Mouse (Mus musculus) heart, postnatal 10 days (tissue): ENCODE results near the gene Sec61a2. TPM values are rescaled to one million over a fixed set of nuclear protein-coding genes. Genes with fewer than 3 reads are reported as not detected.

Experiments
- DNase-seq, 2 experiments: peaks; one replicate each; pipeline ENCODE4 v3.0.0; 2021
- intact Hi-C: fragments of 180-260 bp; cut with DNase I; formaldehyde crosslinking; loops from one replicate; pipeline ENCODE4 v1.15.1; 2025
- total RNA-seq, 2 experiments: library from RNA; stranded (reverse); gene quantifications; 2 replicates each; pipeline ENCODE4 v1.2.3; 2021

Sec61a2 gene
- total RNA-seq, 2 experiments from 2014 or later = 20.3 to 23.6 TPM

DNA sequence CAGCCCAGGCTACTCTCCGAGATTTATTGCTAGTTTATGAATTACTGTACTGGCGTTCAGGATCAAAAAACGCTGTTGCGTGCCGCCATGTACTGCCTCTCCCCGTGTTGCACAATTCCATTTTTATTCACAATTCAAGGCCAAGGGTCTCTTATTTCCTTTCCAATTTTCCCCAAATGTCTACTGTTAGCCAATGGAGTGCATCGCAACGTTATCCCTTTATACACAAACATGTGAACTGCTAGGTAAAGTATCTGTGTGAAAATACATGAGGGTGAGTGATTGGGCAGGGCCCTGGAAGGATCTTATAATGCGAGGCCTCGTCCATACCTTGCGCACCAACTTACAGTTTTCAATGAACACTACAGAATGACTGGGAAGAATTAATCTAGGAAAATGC is 936 bp downstream of the Sec61a2 start:
- DNase-seq = peak; percentile 3 to 6
- intact Hi-C loops = no loop called here

DNA sequence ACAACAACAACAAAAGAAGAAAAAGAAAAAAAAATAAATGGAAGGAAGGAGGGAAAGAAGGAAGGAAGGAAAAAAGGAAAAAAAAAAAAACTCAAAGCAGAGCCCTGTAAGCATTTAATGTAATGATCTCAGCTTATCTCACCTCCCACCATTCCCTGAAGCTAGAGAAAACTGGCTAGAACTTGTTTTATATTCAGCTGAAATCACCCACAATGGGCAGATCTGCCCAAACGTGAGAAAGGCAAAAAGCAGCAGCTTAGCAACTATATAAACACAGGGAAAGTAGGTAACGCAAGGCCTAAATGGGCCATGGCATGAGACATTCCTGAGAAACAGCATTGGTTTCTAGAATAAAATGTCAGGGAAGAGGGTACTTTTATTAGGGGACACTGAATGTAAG is 5.8 kb downstream of the Sec61a2 start:
- no peak for DNase-seq
- intact Hi-C loops = no loop called here

DNA sequence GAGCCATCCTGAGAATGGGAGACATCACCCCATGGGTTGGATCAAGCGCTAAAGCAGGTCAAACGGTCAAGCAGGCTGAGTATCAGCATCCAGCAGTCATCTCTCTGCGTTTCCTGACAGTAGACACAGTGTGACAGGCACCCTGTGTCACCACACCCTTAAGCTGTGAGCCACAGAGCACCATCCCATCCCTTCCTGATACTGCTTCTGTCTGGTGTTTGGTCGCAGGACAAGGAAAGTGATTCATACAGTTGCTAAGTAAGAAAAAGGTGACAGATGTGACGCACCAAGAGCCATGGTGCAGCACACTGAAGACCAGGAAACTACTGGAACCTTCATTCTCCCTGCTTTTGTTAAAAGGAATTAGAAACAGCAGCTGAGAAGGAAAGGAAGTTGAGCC is 6.4 kb downstream of the Sec61a2 start:
- no peak for DNase-seq
- intact Hi-C loops = no loop called here

DNA sequence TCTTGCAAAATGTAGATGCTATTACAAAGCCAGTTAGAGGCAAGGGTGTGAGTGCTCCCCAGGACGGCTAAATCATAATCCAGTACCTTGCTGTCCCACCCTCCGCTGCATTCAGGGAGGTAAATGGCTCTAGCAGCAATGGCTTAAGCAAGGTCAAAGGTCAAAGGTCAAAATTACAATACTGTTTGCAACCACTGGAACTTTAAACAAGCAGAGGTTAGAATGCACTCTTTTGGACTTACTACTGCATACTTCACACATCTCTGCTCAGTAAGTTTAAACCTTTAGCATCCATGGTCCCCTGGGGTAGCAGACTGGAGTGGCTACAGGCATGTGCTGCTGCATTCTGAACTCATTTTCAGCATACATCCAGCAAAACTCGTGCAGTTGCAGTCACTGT is 17.8 kb downstream of the Sec61a2 start:
- intact Hi-C loops = no loop called here

DNA sequence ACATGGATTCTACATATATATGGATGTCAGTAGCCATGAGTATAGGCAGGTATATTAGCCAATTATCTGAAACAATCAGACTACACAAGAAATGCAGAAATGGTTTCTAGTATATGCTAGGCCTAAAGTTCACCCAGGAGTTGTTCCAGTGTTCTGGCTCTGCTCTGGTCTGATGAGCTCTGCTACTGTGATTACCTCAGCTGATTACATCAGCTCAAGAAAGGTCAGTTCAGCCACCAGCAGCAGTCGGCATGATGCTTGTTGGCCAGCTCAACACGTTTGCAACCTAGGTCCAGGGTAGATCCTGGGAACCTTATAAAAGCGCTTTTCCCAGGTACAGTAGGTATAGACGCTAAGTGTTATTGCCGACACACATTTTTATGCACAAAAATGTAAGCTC is 25.5 kb downstream of the Sec61a2 start:
- intact Hi-C loops = no loop called here
- no peak for DNase-seq

More for the DNA sequence above, 17.8 kb downstream of the Sec61a2 start:
- no peak for DNase-seq

DNA sequence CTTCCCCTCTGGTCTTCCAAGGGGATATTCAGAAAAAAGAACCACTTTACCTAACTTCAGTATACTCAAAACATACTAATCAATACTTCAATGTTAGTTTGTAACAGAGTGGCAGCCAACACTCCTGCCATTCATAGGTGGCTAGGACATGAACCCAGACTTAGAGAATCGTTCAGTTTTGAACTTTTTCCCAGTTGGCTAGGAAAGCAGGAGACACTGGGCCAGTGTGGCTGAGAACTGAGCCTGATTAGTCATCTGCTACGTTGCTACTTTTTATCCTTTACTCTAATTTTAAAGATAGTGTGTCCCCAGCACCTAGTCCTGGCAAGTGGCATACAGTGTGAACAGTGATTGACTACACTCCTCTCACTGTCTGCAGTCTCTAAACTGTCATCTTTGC is 27.6 kb downstream of the Sec61a2 start:
- intact Hi-C loops = no loop called here
- DNase-seq = no peak

DNA sequence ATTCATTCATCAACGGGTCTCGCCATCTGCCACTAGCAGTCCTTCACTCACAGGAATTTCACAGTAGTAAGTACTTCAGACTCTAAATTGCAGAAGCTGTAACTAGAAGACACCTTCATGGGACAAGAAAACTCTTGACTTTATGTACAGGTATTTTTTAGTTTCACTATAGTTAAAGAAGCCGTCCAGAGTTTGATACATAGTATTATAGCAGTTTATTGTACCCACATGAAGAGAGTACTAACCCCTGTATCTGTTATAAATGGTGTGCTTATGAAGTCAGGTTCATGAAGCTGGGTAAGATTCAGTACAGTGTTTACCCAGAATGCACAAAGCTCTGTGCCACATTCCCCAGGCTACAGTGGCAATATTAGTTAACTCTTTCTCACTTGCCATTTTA is 32.4 kb downstream of the Sec61a2 start, which contains the start of gene Gm13199:
Gm13199 (minus strand) TSS at position 101 of the 400 bp plus-strand sequence.
- no peak for DNase-seq
- intact Hi-C loops = no loop called here

DNA sequence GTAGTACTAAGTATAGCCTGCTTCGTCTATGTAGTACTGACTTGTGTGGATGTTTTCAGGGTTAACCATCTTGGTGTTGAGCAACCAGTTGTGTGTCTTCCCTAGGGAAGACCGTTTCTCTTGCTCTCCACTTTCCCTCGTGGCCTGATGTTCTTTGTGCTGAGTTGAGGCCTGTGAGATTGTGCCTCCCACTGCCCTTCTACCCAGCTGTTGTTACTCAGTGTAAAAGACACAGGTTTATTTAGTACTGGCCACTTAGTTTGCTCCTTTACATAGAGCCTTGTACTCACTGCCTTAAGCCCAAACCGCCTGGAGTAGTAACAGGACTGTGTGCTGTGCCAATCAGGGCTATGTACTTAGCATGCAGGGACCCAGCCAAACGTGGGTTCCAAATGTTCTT is 43.4 kb downstream of the Sec61a2 start:
- no peak for DNase-seq
- intact Hi-C loops = no loop called here

DNA sequence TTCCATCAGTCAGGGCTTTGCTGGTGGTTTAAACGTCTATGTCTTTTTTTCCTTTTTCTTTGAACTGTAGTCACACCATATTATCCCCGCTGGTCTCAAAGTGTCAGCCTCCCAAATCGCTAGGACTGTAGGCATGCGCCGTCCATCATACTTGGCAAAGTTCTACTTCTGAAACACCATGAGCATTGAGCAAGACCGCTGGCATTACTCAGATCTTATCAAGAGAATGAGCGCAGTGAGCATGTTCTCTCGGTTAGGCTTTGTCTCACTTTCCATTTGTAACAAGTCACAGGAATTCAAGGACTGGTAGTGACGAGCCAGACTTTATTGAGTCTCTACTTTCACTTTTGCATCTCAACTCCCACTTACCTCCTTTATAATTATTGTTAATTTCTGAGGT is 44.1 kb downstream of the Sec61a2 start:
- no peak for DNase-seq
- intact Hi-C loops = no loop called here

DNA sequence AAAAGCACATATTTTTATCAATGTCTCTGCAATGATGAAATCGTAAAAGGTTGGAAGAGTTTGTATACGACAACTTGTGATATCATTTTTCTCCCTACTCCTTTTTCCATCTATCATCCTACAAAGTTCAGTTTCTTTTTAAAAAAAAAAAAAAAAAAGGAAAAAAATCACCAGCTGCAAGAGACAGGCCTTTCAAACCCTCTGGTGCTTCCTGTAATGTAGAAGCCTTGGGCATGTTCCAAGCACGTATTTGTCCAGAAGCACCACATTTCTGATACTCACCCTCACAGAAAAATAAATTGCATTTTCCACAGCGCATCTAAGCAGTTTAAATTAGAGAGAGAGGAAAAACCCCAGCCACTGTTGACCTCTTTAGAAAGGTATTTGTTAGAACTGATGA is 49.4 kb downstream of the Sec61a2 start:
- intact Hi-C loops = no loop called here
- DNase-seq = peak in 1 of 2 experiments; percentile 15

DNA sequence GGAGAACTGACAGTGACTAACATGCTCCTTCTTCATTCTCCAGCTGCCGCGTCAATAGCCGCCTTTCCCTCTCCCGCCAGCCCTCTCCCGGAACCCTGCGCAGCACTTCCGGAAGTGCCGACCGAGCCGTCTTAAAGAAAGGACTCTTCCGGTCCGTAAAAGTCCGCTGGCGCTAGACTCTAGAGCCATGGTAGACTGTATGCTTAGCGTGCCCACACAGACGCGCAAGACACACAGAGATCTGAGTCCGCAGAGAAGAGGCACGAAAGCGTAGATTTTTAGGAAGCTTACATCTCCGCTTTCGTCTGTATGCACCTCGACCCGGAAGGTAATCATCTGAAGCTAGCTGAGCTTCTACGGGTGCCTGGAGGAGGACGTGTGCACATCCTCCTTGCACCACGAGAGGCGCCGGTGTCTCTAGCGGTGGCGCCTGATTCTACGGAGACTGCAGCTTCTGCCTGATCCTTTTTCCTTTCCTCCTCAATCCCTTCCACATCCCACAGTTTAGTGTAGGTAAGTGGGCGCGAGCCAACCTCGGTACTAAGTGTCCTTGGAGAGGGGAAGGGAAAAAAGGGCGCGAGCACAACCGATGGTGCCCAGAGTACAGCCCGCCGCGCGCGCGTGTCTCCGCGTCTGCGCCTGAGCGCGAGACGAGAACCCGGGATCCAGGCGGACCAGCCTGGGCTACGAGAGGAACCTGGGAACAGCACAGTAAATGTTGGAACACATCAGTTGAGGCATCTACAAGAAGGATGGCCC is 50.2 kb downstream of the Sec61a2 start, which contains the start of the genes Nudt5 and Cdc123:
Nudt5 (plus strand) TSS at position 147 of the 759 bp plus-strand sequence.
Cdc123 (minus strand) TSS at position 292 of the 759 bp plus-strand sequence.
- intact Hi-C loops = no loop called here
- peak; percentile 92 to 93 for DNase-seq

DNA sequence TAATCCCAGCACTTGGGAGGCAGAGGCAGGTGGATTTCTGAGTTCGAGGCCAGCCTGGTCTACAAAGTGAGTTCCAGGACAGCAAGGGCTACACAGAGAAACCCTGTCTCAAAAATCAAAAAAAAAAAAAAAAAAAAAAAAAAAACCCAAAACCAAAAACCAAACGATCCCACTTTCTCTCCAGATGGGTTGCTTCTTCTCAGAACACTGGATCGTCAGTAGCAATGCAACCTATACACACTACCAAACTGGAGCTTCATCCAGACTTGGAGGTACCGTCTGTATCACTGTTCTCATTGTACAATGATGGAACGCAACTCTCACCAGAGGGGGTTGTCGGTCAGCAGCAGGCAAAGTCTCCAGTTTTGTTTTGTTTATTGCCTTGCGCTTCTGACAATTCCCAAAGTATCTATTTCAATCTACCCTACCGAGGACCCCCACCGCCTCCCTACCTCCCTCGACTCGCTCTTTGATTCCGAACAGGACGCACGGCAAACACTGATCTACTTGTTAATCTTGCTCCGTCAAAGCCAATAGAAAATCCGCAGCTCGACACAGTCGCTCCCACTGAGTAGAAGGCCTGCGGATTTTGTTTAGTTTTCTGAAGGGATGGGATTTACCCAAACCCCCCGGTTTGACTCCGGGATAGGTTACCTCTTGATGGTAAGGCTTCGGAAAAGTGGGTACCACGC is 50.9 kb downstream of the Sec61a2 start:
- intact Hi-C loops = no loop called here
- DNase-seq = no peak

DNA sequence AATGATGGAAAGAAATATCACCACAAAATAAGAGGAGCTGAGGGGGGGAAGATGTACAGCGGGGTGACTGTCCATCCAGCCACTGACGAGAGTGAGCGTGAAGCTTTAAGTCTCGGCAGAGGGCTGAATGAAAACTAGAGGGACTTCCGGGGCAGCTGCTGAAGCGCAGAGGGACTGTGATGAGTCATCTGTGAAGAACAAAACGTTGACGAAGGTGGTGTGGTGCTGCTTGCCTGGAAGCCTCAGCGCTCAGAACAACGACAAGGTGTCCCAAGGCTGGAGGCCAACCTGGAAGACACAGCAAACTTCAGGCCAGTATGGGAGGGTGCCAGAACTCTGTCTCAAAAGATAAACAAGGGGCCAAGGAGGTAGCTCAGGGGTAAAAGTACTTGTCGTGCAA is 54.4 kb downstream of the Sec61a2 start:
- no peak for DNase-seq
- intact Hi-C loops = no loop called here

DNA sequence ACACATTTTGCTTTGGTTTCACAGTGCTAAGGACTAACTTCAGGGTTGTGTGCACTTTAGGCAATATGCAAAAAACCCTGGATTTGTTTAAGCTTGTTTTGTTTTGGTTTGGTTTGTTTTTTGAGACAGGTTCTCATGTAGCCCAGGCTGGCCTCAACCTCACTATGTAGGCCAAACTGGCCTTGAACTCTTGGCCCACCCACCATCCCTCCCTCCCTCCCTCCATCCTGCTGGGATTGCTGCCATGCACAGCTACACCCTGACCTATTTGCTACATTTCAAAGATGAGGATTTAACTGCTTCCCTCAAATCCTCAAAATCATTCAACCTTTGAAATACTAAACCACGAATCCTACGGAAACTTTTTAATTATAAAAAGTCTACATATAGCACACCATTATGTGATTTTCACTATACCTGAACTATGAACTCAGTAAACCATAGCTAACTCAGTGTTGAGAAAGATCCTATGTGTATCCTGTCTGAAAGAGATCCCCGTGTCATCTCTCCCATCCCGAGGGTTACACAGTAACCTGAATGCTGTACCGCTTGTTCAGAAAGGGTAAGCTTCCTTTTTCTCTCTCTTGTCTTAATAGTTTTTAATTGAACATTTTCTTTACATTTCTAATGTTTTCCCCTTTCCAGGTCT is 69.8 kb downstream of the Sec61a2 start:
- no peak for DNase-seq
- intact Hi-C loops = no loop called here

DNA sequence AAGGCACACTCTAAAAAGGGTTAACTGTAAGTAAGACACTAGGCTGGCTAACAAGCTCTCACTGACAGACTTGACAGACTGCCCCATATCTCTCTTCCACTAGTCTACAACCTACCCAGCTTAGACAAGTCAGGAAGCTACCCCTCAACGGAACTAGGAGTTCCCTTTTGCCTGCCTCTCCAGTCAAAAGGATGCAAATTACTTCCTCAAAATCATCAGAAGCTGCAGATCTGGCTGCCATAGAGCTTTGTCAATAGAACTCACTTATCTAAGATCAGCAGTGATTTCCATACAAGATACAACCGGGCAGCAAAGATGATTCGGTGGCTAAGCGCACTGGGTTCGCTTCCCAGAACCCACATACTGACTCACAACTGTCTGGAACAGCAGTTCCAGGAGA is 70.5 kb downstream of the Sec61a2 start:
- no peak for DNase-seq
- intact Hi-C loops = no loop called here

DNA sequence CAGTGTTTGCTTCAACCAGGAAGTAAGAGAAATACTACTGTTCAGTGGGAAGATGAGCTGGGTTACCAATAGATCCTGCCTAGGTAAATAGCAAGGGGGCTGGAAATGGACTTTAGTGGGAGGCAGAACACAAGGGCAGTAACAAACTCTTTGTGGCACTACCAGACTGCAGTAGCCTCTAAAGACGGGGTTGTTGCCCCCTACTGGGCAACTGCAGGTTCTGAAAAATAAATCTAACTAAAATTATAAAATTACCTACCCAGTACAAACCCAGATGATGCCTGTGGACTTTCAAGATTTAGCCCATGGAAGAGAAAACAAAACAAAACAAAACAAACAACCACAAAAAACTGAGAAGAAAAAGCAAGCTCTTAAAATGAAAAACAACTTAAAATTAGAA is 71.0 kb downstream of the Sec61a2 start:
- DNase-seq = no peak
- intact Hi-C loops = no loop called here

DNA sequence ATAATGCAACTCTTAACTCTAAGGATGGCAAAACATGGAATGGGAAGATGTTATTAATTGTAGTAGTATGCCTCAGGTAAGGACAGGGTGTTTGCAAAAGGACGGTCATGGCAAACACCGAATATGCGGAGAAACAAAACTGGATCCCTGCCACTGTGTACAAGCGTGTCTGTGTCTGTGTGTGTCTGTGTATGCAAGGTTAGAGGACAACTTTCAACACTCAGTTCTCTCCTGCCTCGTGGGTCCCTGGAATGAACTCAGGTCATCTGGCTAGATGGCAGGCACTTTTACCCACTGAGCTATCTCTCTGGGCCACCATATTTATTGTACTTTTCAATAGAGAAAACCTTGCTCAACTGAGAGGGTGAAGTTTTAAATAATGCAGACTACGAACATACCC is 72.8 kb downstream of the Sec61a2 start:
- no peak for DNase-seq
- intact Hi-C loops = no loop called here

DNA sequence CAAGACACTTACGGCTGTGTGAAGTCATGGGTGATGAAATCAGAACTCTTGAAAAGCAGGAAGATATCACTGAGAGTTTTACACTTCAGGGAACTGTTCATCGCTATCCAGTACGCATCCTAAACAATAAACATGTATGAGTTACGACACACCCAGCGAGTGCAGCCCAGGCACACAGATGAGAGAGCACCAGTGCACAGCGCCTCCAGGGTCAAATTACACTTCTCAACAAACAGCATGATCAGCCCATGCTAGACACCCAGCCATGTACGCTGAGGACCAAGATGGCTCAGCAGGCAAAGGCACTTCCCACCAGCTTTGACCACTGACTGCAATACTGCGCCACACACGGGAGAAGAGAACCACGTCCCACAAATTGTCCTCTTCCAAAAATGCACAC is 74.0 kb downstream of the Sec61a2 start:
- intact Hi-C loops = no loop called here
- no peak for DNase-seq
